9 mouse cellular contexts compared by ENCODE assay signal in genomic region chr7:119427180-119427616, GRCm38 (mm10). TPM values are rescaled to one million over a fixed set of nuclear protein-coding genes. Genes with fewer than 3 reads are reported as not detected.
A peak's percentile ranks its signal among the peaks of the same experiment; 100 is the strongest.
DNase-seq lines count a peak whose midpoint lies in the region; ATAC-seq and TF ChIP-seq lines count a peak whose summit lies in the region.
"Had no signal": no experiment of that assay in that cellular context is flagged by ENCODE, and none has a peak within 500 bp of the region (broad histone marks: within the 10 kb centered on the region; RNA-seq: fewer than 3 reads in every experiment).

No protein-coding gene starts in this region.

- H3K4me2 ChIP-seq in kidney, embryonic 14.5 days (replicated peaks; ENCODE audit: low read depth, low read length): no peak overlapping the region
- H3K4me2 ChIP-seq in midbrain, embryonic 12.5 days (replicated peaks): no peak overlapping the region
- H3K4me2 ChIP-seq: lung, embryonic 15.5 days had no signal

- no peaks in the 10 kb centered on the region for H3K27me3 ChIP-seq in kidney, embryonic 14.5 days (ENCODE audit: control insufficient read depth, insufficient read depth, low read length)
- no peaks in the 10 kb centered on the region; the same call in 1 of the 2 replicates for H3K27me3 ChIP-seq in midbrain, embryonic 12.5 days
- H3K27me3 ChIP-seq: lung, embryonic 15.5 days had no signal

- no peaks in the 10 kb centered on the region for H3K36me3 ChIP-seq in kidney, embryonic 14.5 days (ENCODE audit: control insufficient read depth, insufficient read depth, low read length)
- H3K36me3 ChIP-seq in midbrain, embryonic 12.5 days: no peaks in the 10 kb centered on the region
- H3K36me3 ChIP-seq: lung, embryonic 15.5 days had no signal

- H3K9me3 ChIP-seq in kidney, embryonic 14.5 days (ENCODE audit: control insufficient read depth, low read length): no peaks in the 10 kb centered on the region
- no peaks in the 10 kb centered on the region for H3K9me3 ChIP-seq in midbrain, embryonic 12.5 days
- H3K9me3 ChIP-seq: lung, embryonic 15.5 days had no signal

- TF ChIP-seq CTCF in layer of hippocampus, adult 2 months (conservative IDR thresholded peaks at IDR 0.05): peak; percentile 93

- H3K4me3 ChIP-seq in kidney, embryonic 14.5 days (ENCODE audit: low read length): no peak overlapping the region
- no peak overlapping the region for H3K4me3 ChIP-seq in layer of hippocampus, adult 2 months
- H3K4me3 ChIP-seq in midbrain, embryonic 12.5 days: no peak overlapping the region
- H3K4me3 ChIP-seq: lung, embryonic 15.5 days had no signal

- H3K9ac ChIP-seq in kidney, embryonic 14.5 days (ENCODE audit: low read depth, low read length): no peak overlapping the region
- H3K9ac ChIP-seq in midbrain, embryonic 12.5 days (replicated peaks): no peak overlapping the region
- H3K9ac ChIP-seq: lung, embryonic 15.5 days had no signal

- H3K4me1 ChIP-seq in kidney, embryonic 14.5 days (ENCODE audit: control insufficient read depth, insufficient read depth, low read length): no peaks in the 10 kb centered on the region
- H3K4me1 ChIP-seq in midbrain, embryonic 12.5 days: no peaks in the 10 kb centered on the region
- H3K4me1 ChIP-seq: lung, embryonic 15.5 days had no signal

- ATAC-seq in kidney, embryonic 14.5 days (ENCODE audit: low FRiP score, low TSS enrichment): no peak
- peak; percentile 77; the same call in 1 of the 2 replicates for ATAC-seq in midbrain, embryonic 12.5 days (ENCODE audit: low FRiP score, low read depth)

- DNase-seq in kidney, adult 18-20 months: peak; percentile 48
- DNase-seq in cerebellum, adult 11 months: peak; percentile 14
- peak; percentile 45 for DNase-seq in forelimb bud, embryonic 11.5 days (ENCODE audit: low read depth, low spot score)
- peak; percentile 83 to 84 for DNase-seq in layer of hippocampus, adult 2 months (ENCODE audit: low spot score in 2 of 2)
- DNase-seq in yolk sac, embryonic 10.5 days (ENCODE audit: low spot score): peak; percentile 1
- no peak for DNase-seq in urinary bladder, postnatal 25 days (ENCODE audit: low spot score)

- no peak overlapping the region for H3K27ac ChIP-seq in kidney, embryonic 14.5 days (ENCODE audit: low read depth, low read length)
- no peak overlapping the region for H3K27ac ChIP-seq in layer of hippocampus, adult 2 months
- no peak overlapping the region for H3K27ac ChIP-seq in midbrain, embryonic 12.5 days (replicated peaks)
- H3K27ac ChIP-seq: lung, embryonic 15.5 days had no signal

- 15% methylated on average over 6 of the region's 6 CpGs for WGBS in kidney, embryonic 14.5 days
- 15% methylated on average over 6 of the region's 6 CpGs for WGBS in midbrain, embryonic 12.5 days

RNA-seq across cellular contexts. Expression of gene Gp2, which starts 31.9 kb away (rescaled TPM):
- polyA plus RNA-seq in kidney, embryonic 14.5 days (2014; fragmentation: Nextera tagmentation; extraction: Ambion mirVana): not detected in 2 replicates
- not detected for total RNA-seq in layer of hippocampus, adult 2 months (2021)
- polyA plus RNA-seq in midbrain, embryonic 12.5 days (2016; fragmentation: Nextera tagmentation; extraction: Ambion mirVana): not detected in 2 replicates
- polyA plus RNA-seq: lung, embryonic 15.5 days had no signal

RNA-seq across cellular contexts. Expression of gene Umod, which starts 51.9 kb away (rescaled TPM):
- polyA plus RNA-seq in kidney, embryonic 14.5 days (2014; fragmentation: Nextera tagmentation; extraction: Ambion mirVana): 1.2 and 1.7 TPM in 2 replicates
- total RNA-seq in layer of hippocampus, adult 2 months (2021): not detected
- not detected in 2 replicates for polyA plus RNA-seq in midbrain, embryonic 12.5 days (2016; fragmentation: Nextera tagmentation; extraction: Ambion mirVana)
- polyA plus RNA-seq: lung, embryonic 15.5 days had no signal
